Mouse (Mus musculus) erythroblast, embryonic 14.5 days (primary cell): ENCODE measurements around the gene Lamc1.

Experiments used
- GATA1 ChIP-seq: IDR thresholded peaks from 2 replicates; pipeline ENCODE4 v1.6.1; 2012; ENCODE audit warnings: low read length, inconsistent platforms, mixed read lengths
- TAL1 ChIP-seq: IDR thresholded peaks from 3 replicates; pipeline ENCODE4 v1.6.1; 2012; ENCODE audit warnings: low read length, inconsistent platforms, mixed read lengths

- TF ChIP-seq GATA1 (no peak), TAL1 (no peak)
These were observed 24.9 kb downstream of the Lamc1 start for GRCm38 (mm10) chr1:153307509-153308178.
